Mouse (Mus musculus) embryo, embryonic 10.5 days (tissue): Measurements from ENCODE around the gene Lig3.

Experiments
- DNase-seq: peaks from one replicate; pipeline ENCODE4 v3.0.0-alpha.2; 2015; ENCODE audit warnings: low spot score

Gene Lig3

DNA sequence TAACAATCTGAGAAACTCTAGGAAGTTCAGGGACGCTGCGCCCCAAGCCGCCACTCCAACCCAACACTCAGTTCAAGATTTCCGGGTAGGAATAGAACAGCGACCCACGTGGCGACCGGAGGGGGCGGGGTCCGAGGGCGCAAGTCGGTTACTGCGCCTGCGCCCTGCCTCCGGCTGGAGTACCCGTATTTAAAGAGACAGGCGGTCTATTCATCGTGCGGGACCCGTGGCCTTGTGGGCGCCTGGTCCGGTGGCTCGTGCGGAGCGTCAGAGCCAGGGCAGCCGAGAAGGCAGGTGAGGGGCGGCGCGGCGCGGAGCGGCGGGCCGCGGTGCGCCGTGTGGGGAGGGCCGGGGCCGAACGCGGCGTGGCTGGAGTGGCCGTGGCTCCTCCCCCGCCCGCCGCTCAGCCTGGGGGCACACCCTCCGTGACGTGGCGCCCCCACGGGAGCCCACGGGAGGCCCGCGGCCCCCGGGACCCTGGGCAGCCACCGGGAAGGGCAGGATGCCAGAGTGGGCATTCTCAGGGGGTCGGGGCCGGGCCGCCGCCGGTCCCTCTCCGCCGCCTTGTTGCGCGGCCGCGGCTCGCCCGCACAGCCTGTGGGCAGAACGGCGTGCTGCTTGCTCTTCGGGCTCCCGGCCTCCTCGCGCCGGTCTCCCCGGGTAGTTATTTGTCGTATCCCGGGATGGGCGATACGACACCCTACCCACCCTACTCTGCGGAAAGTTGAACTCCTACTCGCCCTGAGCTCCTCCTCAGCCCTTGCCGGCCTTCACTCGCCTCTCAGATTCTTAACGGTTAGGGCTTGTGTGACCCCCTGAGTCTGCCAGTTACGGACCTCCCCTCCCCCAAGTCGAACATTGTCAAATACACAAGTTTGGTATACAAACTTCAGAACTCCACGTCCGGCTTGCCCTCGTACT is at the start of gene Lig3:
Gene Lig3, plus strand, starts transcription at position 126 of the 921 bp plus-strand sequence.
- DNase-seq, result peak; percentile 97

GRCm38 (mm10) chr11:82734227-82734626 is 46.7 kb upstream of the Lig3 start:
- DNase-seq, result no peak

- no peak for DNase-seq
Observed at GRCm38 (mm10) chr11:82739006-82739405, 41.9 kb upstream of the Lig3 start.

DNA sequence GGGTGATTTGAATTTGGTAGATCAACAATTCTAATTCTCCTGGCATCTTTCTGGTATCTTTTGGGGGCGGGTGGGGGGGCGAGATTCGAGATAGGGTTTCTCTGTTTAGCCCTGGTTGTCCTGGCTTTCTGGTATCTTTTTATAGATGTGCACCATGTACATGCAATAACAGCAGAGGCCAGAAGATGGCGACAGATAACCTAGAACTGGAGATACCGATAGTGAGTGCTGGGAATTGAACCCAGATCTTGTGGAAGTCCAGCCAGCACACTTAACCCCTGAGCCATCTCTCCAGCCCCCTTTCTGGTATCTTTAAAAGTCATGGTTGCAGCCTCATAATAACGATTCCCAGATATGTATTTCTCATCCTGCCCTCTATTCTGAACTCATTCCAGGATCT is 34.8 kb upstream of the Lig3 start:
- DNase-seq, result peak; percentile 58

GRCm38 (mm10) chr11:82746857-82747366 is 34.0 kb upstream of the Lig3 start:
- no peak for DNase-seq

DNA sequence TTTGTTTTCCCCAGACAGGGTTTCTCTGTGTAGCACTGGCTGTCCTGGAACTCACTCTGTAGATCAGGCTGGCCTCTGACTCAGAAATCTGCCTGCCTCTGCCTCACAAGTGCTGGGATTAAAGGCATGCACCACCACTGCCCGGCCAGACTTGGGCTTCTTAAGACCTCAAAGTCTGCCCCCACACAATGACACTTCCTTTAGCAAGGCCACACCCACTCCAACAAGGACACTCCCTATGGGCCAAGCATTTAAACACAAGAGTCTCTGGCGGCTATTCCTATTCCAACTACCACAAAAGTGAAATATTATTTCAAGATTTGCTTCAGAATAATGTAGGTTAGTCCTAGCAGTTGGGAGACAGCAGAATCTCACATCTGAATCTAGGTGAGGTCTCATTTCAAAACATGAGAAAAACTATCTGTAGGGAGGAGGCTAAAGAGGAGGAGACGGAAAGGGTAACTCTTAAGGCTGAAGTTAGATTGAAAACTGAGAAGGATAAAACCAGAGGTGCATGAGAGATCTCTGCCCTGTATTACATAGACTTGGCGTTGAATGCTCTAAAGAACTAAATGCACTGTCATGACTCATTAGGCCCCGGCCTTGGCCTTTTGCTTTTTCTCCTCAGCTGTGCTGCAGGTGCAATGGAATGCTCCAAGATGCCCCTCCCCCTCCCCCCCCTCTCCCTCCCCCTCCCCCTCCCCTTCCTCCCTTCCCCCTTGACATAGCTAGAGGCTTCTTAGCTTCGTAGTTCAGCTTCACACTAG is 28.4 kb upstream of the Lig3 start:
- no peak for DNase-seq

- no peak for DNase-seq
Observed at GRCm38 (mm10) chr11:82755919-82756318, 25.0 kb upstream of the Lig3 start.

- no peak for DNase-seq
Observed at GRCm38 (mm10) chr11:82762286-82762829, 18.6 kb upstream of the Lig3 start.

- DNase-seq, result no peak
Observed at GRCm38 (mm10) chr11:82763261-82763660, 17.6 kb upstream of the Lig3 start.

DNA sequence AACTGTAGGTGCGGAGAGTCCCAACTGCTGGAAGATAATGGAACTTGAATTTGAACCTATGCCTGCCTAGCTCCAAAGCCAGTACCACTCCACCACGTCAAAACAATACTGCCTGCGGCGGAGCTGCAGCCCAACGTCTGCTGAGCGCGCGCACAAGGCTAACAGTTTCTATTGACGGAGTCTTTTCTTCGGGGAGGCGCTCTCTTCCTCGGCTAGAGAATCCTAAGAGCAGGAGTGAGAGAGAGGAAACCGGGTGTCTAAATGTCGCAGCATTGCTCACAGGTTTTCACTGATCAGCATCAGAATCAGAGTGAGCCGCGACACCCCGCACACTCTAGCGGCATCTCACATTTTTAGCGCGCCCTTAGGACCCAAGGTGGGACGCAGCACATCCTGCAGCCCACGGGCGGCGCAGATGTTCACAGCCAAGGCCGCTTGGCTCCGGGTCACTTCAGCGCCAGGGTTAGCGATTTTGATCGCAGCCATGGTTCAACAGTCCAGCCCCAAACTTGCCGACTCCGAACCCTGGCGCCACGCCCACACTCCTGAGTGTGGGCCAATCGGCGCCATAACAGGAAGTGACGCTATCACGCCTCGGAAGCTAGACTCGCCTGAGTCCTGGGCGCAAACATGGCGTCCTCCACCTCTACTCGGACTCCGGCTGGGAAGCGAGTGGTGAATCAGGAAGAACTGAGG is 17.0 kb upstream of the Lig3 start, which contains the start of the genes Cct6b and Zfp830:
Gene Cct6b, minus strand, starts transcription at position 580 of the 696 bp plus-strand sequence.
Gene Zfp830, plus strand, starts transcription at position 604 of the 696 bp plus-strand sequence.
- DNase-seq, result peak; percentile 99

GRCm38 (mm10) chr11:82764438-82764924 is 16.4 kb upstream of the Lig3 start:
- no peak for DNase-seq

DNA sequence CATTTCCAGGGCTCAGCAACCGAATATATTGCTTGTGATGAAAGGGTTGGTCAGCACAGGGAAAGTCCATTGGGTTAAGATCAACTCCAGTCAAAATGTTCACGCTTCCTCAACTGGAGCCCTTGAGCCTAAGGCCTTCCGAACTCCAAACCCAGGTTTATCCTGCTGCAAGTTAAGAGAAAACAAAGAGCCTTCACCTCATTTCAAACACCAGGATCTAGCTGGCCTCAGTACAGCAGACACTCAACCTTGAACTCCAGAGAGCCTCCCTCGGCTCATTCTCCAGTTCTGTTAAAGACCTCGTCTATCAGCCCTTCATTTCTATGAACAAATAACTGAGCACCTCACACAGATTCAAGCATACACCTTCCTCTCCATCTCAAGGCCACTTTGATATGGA is 774 bp upstream of the Lig3 start:
- DNase-seq, result peak; percentile 19

GRCm38 (mm10) chr11:82782197-82782596 is 1.3 kb downstream of the Lig3 start:
- DNase-seq, result no peak

- no peak for DNase-seq
Observed at GRCm38 (mm10) chr11:82783453-82783852, 2.5 kb downstream of the Lig3 start.

GRCm38 (mm10) chr11:82806656-82807055 is 25.7 kb downstream of the Lig3 start:
- no peak for DNase-seq

DNA sequence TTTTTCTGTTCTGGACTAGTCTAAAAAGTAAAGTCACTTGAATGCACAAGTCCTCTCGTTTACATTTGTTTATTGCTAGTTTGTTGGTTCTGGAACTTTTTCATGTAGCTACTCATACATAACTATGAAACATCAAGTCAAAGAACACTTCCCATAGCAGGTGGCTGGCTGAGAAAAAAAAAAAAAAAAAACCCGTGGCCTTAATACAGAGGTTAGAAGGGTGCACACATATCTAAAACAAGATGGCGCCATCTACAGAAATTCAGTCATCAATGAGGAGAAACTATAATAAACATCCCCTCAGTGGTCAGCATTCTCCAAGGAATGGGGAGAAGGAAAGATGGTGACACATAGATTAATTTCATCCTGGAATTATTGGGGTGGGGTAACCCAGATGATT is 26.5 kb downstream of the Lig3 start:
- no peak for DNase-seq

DNA sequence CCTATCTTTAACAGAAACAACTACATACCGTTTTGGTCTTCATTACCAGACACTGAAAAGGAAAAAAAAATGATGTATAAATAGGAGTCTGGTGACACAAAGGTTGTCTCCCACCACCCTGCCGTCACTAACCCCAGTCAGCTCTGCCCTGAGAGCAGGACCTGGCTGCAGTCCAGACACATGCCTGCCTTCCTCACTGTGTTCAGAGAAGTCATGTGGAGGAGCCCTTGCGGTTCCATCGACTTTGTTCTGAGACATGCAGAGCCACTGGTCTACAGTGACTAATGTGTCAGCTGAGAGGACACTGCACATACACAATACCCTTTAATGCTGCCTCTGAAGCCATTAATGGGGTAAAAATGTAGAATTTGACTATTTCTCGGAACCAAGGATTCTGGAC is 27.6 kb downstream of the Lig3 start:
- DNase-seq, result no peak

- peak; percentile 78 for DNase-seq
Observed at GRCm38 (mm10) chr11:82819350-82819749, 38.4 kb downstream of the Lig3 start.

DNA sequence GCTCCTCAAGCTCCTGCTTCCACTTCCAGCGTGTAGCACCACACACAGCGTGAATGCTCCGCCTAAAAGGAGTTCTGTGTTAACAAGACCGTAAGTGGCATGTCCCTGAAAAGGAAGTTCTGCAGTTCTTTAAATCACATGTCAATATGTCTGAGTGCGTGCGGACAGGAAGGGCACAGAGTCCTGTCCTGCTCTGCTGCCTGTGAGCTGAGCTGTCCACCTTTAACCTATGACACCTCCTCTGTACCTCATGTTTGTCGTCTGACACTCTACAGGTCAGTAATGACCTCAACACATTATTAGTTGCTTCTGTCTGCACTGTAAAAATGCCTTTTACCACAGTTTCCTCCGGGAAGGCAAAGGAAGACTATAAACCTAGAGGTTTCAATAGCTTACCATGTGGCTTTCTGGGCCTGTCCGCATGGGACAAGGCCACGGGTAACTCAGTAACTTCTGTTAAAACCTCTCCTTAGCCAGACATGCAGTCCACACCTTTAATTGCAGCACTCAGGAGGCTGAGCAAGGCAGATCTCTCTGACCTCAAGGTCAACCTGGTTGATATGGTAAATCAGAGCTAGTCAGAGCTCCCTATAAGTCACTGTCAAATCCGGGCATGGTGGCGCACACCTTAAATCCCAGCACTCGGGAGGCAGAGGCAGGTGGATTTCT is 40.0 kb downstream of the Lig3 start:
- DNase-seq, result no peak

DNA sequence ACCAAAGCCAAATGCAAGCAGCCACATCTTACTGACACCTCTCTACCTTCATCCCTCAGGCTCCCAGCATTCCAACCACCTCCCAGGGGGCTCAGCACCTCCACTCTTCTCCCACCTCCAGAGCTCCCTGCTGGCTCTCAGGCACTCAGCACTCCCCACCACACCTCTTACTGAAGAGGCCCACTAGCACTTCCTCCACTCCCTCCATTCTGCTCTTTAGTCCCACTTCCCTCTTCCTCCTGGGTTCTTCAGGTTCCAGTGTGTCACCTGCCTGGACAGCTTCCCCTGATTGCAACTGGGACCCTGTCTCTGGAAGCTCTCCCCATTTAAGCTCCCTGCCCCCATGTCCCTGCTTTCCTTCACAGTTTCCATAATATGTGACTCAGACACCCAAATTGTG is 45.9 kb downstream of the Lig3 start:
- DNase-seq, result no peak
